Mouse (Mus musculus): ENCODE data around the gene Adamtsl1. TPM values are rescaled to one million over a fixed set of nuclear protein-coding genes. Genes with fewer than 3 reads are reported as not detected.

Adamtsl1 gene
- total RNA-seq, 2 experiments from 2014 or later: 4.5 to 5.5 TPM

- DNase-seq (ENCODE audit: low spot score in 2 of 2): no peak
- intact Hi-C loops (cut with DNase I): no loop called here
These were observed 812.0 kb downstream of the Adamtsl1 start for GRCm38 (mm10) chr4:86326003-86326402.

DNA sequence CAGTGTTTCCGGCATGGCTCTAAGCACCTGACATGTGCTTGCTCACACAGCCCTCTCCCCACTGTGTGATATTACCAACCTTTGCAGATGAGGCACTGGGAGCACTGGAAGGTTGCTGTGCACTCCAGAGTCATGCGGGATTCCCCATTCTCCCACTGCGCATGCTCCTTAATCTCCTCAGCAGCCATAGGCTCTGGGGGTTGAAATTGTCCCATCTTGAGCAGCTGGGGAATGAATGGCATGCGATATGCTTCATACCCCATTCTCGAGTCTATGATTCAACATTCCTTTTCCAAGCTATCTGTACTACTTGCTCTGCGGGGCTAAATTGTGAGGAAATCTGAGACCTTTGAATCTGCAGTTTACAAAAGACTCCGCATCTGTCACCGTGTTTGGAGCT, 812.7 kb downstream of the Adamtsl1 start:
- intact Hi-C loops (cut with DNase I): no loop called here
- DNase-seq (ENCODE audit: low spot score in 2 of 2): no peak

DNA sequence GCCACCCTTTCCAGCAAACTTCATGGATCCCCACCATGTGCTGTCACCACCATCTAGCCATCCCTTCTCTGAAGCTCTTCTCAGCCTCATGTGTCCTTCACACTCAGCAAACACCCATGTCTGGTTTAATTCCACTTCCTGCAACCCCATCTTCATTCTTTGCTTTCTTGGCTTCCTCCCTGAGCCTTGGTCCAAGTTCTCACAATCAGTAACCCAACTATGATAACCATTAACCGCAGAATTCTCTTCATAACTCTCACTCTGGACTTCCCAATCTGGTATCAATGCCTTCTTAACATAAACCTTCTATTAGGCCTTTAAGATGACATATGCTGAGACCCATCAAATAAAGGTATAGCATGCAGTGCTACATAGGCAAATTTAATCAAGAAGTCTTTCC, 815.5 kb downstream of the Adamtsl1 start:
- intact Hi-C loops (cut with DNase I): no loop called here
- no peak for DNase-seq (ENCODE audit: low spot score in 2 of 2)

DNA sequence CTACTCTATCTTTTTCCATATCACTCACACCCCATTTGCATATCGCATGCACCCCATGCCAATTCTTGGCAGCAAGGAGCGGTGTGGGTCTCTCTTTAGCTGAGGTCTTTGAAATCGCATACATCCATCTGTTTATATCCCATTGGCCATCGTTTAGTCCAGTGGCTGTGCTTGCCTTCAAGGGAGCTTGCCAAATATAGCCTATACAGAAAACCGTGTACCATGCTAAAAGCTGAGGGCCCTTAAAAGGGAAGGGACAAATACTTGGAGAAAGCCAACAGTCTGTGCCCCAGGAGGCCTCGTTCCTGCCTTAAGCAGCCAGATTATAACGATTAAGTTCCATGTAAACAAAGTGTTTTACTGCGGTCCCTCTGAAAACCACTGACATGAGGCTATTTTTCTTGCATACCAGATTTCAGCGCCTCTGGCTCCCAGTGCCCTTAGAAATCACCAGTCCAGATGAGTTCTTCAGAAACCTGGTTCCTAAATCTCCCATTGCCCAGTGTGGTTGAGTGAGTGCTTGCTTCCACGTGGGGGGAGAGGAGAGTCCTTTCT, 822.0 kb downstream of the Adamtsl1 start:
- no peak for DNase-seq (ENCODE audit: low spot score in 2 of 2)
- intact Hi-C loops (cut with DNase I): no loop called here

DNA sequence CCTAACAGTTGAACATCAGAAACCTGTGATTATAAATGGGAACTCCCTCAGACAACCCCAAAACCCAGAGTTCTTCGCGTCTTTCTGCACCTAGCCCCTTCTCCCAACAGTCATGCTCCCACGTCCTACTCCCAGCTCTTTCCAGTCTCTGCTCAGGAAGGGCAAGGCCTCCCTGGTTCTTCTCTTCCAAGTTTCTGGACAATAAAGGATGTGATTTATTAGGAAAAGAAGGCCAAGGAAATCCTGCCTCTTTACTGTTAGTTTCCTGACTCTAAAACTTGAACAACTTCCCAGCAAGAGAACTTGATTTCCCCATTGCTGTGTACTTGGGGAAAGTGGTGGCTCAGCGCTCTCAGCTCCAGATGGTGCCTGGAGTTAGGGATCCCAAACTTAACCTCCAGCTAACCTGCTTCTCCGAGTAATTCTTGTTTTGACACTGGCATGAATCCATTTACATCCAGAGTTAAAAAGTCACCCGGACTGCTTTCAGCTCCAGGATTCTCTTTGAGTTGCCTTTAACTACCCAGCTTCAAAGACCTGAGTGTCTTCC, 823.3 kb downstream of the Adamtsl1 start:
- DNase-seq (ENCODE audit: low spot score in 2 of 2): no peak
- intact Hi-C loops (cut with DNase I): no loop called here

DNA sequence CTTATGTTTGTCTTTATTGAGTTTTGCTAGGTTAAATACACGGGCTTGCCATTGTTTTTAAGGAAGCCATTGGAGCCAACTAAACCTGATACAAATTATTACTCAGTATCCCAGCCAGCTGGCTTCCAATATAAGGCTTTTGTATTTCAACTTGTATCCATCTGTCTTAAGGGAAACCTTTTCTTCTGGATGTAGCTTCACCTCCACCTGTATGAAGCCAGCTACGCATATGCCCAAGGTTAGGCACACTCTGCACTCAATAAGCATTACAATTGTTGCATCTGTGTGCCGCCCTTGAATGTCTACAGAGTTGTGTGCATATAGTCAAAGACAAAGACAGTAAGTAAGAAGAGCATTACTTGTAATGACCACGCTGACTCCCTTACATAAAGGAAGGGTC, 835.4 kb downstream of the Adamtsl1 start:
- DNase-seq (ENCODE audit: low spot score in 2 of 2): no peak
- intact Hi-C loops (cut with DNase I): no loop called here

DNA sequence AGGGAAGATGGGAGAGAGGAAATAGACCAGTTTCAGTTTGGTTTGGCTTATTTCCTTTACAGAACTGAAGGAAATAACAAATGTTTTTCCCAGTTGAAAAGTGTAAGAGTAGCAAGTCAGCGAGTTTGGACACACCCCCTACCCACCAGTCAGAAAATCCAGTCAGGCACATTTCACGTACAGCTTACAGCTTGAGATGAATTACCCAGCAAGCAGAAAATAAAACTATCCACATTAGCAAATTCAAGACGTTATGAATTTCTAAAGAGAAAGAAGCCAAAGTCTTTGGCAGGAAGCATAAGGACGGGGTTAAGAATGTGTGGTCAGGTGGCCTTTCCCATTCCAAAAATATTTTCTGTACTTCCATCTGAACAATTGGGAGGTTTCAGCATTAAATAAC, 838.1 kb downstream of the Adamtsl1 start:
- DNase-seq (ENCODE audit: low spot score in 2 of 2): no peak

DNA sequence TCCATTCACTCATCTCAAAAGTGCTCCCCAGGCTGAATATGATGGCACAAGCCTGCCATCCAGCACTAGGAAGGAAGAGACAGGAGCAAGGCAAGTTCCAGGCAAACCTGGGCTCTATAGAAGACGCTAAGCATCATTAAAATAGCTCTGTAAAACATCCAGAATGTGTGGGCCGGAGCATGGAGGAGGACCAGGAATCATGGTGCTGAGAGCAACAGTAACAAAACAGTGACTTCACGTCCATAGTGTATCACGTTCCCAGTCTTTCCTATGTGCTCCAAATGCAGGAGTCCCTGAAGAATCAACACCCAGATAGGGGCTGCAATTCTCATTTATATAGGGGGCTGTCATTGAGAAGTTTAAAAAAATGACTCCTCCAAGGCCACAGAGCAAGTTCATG, 839.6 kb downstream of the Adamtsl1 start:
- intact Hi-C loops (cut with DNase I): no loop called here
- no peak for DNase-seq (ENCODE audit: low spot score in 2 of 2)

More for the DNA sequence above, 838.1 kb downstream of the Adamtsl1 start:
- intact Hi-C loops (cut with DNase I): no loop called here

- intact Hi-C loops (cut with DNase I): no loop called here
- DNase-seq (ENCODE audit: low spot score in 2 of 2): no peak
These were observed 845.4 kb downstream of the Adamtsl1 start for GRCm38 (mm10) chr4:86359398-86359797.

DNA sequence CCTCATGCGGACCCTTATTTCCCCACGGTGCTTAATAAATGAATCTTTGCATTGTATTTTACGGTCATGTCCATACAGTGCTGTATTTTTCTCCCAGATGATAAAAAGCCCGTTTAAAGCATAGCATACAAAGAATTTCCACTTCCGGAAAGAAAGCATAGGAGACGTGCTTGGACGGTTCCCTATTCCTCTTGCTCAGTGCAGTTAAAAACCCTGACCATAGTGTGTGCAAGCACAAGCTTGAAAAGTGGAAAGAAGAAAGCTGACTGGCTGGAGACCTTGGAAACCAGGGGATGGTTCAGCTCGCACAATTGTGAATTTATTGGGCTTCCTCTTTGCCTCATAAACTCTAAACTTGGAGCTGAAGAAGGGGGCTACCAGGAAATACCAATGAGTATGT, 855.1 kb downstream of the Adamtsl1 start:
- intact Hi-C loops (cut with DNase I): no loop called here
- DNase-seq (ENCODE audit: low spot score in 2 of 2): no peak

DNA sequence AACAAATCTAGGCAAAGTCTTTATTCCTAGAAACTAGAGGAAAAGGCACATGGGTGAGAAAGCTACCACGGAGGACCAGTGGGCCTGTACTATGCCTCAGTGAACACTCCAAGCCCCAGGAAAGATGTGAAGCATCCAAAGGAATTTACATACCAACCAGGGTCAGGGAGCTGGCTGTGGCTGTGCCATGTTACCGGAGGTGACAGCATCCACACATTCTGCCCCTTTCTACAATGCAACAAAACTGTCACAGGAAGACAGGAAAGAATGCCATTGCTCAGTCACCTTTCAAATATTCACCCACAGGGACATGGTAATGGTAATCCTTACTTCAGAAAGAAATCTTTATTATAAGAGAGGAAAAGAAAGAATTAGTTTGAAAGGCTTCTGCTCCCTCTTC, 859.2 kb downstream of the Adamtsl1 start:
- intact Hi-C loops (cut with DNase I): no loop called here
- DNase-seq (ENCODE audit: low spot score in 2 of 2): no peak

GRCm38 (mm10) chr4:86383124-86383523, 869.2 kb downstream of the Adamtsl1 start:
- intact Hi-C loops (cut with DNase I): no loop called here
- no peak for DNase-seq (ENCODE audit: low spot score in 2 of 2)

DNA sequence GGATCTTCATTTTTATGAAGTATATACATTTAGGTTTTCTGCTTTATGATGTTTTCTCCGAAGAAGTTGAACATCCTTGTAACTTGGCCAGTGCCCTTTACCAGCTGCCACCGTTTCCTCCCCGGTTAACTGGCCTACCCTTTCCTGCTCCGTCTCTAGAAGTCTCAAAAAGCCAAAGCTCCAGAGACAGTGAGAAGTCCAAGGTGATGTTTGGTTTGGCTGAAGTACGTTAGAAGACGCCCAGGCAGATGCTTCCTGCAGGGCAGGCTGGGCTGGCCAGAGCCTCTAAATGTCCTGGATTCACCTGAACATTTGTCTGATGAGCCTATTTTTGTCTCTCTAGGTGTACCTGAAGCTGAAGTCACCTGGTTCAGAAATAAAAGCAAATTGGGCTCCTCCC, 871.1 kb downstream of the Adamtsl1 start:
- no peak for DNase-seq (ENCODE audit: low spot score in 2 of 2)
- intact Hi-C loops (cut with DNase I): no loop called here

DNA sequence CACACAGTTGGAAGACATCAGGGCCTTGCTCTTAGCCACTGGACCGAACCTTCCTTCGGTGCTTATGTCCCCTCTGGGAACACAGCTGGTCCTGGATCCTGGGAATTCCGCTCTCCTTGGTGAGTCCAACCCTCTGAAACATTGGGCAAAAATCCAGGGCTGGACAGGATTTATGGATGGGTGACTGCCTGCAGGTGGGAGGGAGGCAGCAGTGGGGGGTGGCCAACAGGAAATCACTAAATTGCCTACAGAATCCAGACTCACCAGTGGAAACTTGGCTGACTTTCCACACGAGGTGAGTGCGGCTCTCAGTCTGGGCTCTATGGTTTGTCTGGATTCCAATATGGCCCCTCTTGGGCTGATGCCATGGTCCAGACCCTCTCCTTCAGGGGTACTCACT, 874.5 kb downstream of the Adamtsl1 start:
- no peak for DNase-seq (ENCODE audit: low spot score in 2 of 2)
- intact Hi-C loops (cut with DNase I): no loop called here

GRCm38 (mm10) chr4:86391176-86391575, 877.2 kb downstream of the Adamtsl1 start:
- intact Hi-C loops (cut with DNase I): no loop called here
- DNase-seq (ENCODE audit: low spot score in 2 of 2): no peak

DNA sequence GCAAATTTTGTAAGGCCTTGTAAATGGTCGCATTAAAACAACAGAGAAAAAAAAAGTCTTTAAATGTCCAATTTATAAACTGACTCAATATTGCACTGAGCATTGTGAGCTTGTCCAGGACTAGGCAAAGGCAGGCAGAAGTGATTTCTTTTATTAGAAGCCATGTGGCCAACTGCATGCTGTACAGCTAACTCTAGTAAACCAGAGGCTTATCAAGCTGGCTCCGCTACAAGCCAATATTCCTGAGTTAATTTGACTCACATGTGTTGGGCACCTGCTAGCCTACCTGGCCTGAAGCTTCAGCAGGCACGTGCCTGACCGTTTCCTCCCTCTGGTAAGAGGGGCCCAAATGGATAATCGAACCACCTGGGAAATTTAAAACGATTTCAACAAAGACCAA, 881.7 kb downstream of the Adamtsl1 start:
- no peak for DNase-seq (ENCODE audit: low spot score in 2 of 2)
- intact Hi-C loops (cut with DNase I): no loop called here

GRCm38 (mm10) chr4:86396672-86397288, 882.8 kb downstream of the Adamtsl1 start:
- intact Hi-C loops (cut with DNase I): no loop called here
- DNase-seq (ENCODE audit: low spot score in 2 of 2): no peak

DNA sequence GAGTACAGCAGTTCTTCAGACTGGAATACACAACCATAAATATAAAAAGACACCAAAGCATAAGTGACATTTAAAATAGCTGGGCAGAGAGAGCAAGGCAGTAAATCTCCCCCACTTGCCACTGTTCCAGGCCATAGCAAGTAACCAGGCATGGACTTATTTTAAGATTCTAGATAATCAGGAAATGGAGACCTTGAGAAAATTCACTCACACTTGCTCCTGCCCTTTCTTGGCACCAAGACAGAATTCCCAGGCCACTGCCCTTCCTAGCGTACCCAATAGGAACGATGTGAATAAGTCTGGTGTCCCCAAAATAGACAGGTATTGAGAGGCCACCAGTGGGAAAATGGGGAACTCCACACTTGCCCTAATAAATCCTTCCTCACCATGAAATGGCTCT, 883.5 kb downstream of the Adamtsl1 start:
- DNase-seq (ENCODE audit: low spot score in 2 of 2): no peak
- intact Hi-C loops (cut with DNase I): no loop called here

DNA sequence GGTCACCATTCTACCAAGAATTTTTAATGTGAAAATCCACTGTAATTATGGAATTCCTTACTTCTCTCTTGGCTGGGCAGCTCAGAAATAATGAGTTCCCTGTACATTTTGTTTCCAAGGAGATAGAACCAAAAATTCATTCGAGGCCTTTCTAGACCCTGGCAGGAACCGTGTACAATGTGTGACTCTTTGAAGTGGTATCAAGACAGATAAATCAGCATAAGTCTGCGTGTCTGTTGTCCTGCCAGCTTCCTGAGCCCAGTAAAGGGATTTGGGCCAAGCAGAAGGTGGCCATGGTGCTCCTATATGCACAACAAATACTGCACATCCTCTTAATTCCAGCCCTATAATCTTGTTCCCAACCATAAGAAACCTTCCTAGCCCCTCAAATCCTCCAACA, 887.1 kb downstream of the Adamtsl1 start:
- no peak for DNase-seq (ENCODE audit: low spot score in 2 of 2)
- intact Hi-C loops (cut with DNase I): no loop called here

DNA sequence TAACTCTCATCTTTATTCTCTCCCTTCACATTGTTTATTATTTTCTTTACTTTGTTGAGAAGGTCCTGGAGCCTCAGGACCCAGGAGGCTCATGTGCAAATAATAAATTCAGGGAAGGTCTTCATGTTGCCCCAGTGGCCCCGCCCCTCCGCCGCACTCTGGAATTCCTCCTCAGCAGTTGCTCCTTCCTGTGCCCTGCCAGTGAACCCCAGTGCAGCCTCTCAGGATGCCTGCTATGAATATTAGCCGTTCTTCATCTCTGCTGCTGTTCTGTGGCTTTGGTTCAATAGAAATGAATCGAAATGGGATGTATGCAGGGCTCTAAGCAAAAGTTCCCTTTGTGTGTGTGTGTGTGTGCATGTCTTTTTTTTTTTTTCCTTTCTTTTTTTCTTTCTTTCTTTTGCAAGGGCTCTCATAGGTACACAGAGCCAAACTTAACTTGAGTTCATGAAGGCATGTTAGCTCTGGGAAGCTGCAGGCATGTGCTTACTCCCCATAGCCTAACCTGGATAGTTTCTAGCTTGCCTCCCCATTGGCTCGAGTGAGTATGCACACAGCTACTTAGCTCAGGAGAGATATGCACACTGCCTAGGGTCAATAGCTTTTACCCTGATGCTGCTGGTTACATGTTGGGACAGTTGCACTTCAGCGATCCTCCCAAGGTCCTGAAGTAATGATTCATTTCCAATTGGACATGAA, 892.7 kb downstream of the Adamtsl1 start:
- intact Hi-C loops (cut with DNase I): no loop called here
- DNase-seq (ENCODE audit: low spot score in 2 of 2): no peak

DNA sequence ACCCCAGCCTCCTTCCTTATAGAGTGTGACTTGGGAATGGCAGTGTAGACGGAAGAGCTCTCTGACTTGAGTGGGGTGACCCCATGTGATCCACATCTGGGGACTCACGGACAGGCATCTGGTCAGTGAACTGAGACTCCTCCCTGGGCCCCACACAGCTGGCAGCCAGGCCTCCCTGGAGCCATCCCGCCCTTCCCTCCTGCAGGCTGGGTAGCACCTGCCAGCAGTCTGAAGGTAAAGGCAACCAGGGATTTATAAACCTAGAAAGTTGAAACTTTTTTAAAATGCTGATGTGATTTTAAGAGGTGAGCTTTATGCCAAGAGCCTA, 893.2 kb downstream of the Adamtsl1 start:
- intact Hi-C loops (cut with DNase I): no loop called here
- no peak for DNase-seq (ENCODE audit: low spot score in 2 of 2)

All from left cerebral cortex, postnatal 14 days (tissue).